Mouse (Mus musculus) MEL (cell line): ENCODE results near the gene Rtn1.

ENCODE experiments used
- CTCF ChIP-seq, 3 experiments: IDR thresholded peaks in 2 of 3; conservative IDR thresholded peaks in 1 of 3; 2 replicates each; pipeline ENCODE4 v1.5.1; 2011 to 2012; ENCODE audit warnings: low read length in 3 of 3, low read depth in 2 of 3, mild to moderate bottlenecking in 2 of 3, improper control_type of control experiment in 1 of 3, inconsistent platforms in 1 of 3, mixed read lengths in 1 of 3, moderate library complexity in 1 of 3; ENCODE audit not compliant: control insufficient read depth in 1 of 3, insufficient read depth in 1 of 3, poor library complexity in 1 of 3, severe bottlenecking in 1 of 3
- TCF12 ChIP-seq: IDR thresholded peaks from 2 replicates; pipeline ENCODE4 v1.6.1; 2014; ENCODE audit warnings: low read depth, mild to moderate bottlenecking, inconsistent platforms, low read length, improper control_type of control experiment, moderate library complexity

- no peak for TF ChIP-seq TCF12
- TF ChIP-seq CTCF (IDR thresholded peaks at IDR 0.05 in 2 of 3, conservative IDR thresholded peaks at IDR 0.05 in 1 of 3; ENCODE audit: control insufficient read depth in 1 of 3, insufficient read depth in 1 of 3, low read depth in 2 of 3, low read length in 3 of 3, poor library complexity in 1 of 3, severe bottlenecking in 1 of 3): no peak
Observed at GRCm38 (mm10) chr12:72331912-72332487, 76.9 kb downstream of the Rtn1 start.
